ENCODE assay signal across 35 mouse cellular contexts in the genomic region with DNA sequence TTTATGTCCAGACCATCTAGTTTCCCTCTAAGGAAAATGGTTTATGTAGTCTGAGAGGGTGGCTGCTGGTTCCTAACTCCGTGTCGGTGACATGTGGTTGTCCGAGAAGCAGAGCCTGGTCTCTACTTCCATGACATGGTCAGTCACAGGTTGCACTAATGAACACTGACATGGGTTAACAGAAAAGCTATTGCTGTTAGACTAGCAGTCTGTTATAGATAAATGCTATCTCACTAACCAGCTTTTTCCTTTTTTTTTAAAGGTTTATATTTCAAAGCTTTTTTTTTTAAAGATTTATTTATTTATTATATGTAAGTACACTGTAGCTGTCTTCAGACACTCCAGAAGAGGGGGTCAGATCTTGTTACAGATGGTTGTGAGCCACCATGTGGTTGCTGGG.
"Had no signal": no experiment of that assay in that cellular context is flagged by ENCODE, and none has a peak within 500 bp of the region (broad histone marks: within the 10 kb centered on the region; RNA-seq: fewer than 3 reads in every experiment).

No protein-coding gene starts in this region.

- H3K9me3 ChIP-seq: heart, embryonic 10.5 days; heart, embryonic 12.5 days; heart, embryonic 13.5 days; heart, embryonic 15.5 days; hindbrain, embryonic 10.5 days; hindbrain, embryonic 12.5 days; hindbrain, embryonic 13.5 days; hindbrain, embryonic 15.5 days; intestine, embryonic 15.5 days; kidney, embryonic 15.5 days had no signal

- DNase-seq: heart, postnatal 10 days; heart, postnatal 14 days; heart, postnatal 36 days; heart, postnatal 4 days; kidney, adult 11 months; kidney, adult 18-20 months; kidney, adult 2 months; kidney, adult 8-10 months; kidney, adult 9 months; kidney, postnatal 14 days; kidney, postnatal 25 days; kidney, postnatal 36 days; kidney, postnatal 4 days; layer of hippocampus, adult 9-11 months; layer of hippocampus, postnatal 36 days had no signal

- H3K27me3 ChIP-seq: heart, embryonic 12.5 days; heart, embryonic 13.5 days; heart, embryonic 15.5 days; hindbrain, embryonic 12.5 days; hindbrain, embryonic 13.5 days; hindbrain, embryonic 15.5 days; intestine, embryonic 15.5 days; kidney, embryonic 15.5 days had no signal

- H3K4me2 ChIP-seq: heart, embryonic 11.5 days; heart, embryonic 12.5 days; heart, embryonic 13.5 days; heart, embryonic 15.5 days; hindbrain, embryonic 12.5 days; hindbrain, embryonic 13.5 days; hindbrain, embryonic 14.5 days; hindbrain, embryonic 15.5 days; intestine, embryonic 15.5 days; kidney, embryonic 15.5 days had no signal

- H3K27ac ChIP-seq: heart, embryonic 10.5 days; heart, embryonic 13.5 days; heart, embryonic 15.5 days; hindbrain, embryonic 10.5 days; hindbrain, embryonic 12.5 days; hindbrain, embryonic 13.5 days; hindbrain, embryonic 14.5 days; hindbrain, embryonic 15.5 days; hindbrain, postnatal 0 days; intestine, embryonic 15.5 days; kidney, embryonic 15.5 days; kidney, postnatal 0 days; left cerebral cortex, adult 2 months had no signal

- H3K4me3 ChIP-seq: heart, embryonic 10.5 days; heart, embryonic 12.5 days; heart, embryonic 13.5 days; heart, embryonic 15.5 days; hindbrain, embryonic 10.5 days; hindbrain, embryonic 12.5 days; hindbrain, embryonic 13.5 days; hindbrain, embryonic 15.5 days; intestine, embryonic 15.5 days; kidney, embryonic 15.5 days; layer of hippocampus, adult 2 months; left cerebral cortex, adult 2 months had no signal

- H3K9ac ChIP-seq: heart, embryonic 12.5 days; heart, embryonic 13.5 days; heart, embryonic 15.5 days; hindbrain, embryonic 12.5 days; hindbrain, embryonic 13.5 days; hindbrain, embryonic 14.5 days; hindbrain, embryonic 15.5 days; intestine, embryonic 15.5 days; kidney, embryonic 15.5 days had no signal

- ATAC-seq: hindbrain, embryonic 16.5 days; hindbrain, postnatal 0 days; inflammation-experienced regulatory T-cells, adult 6 months; intestine, embryonic 15.5 days; intestine, embryonic 16.5 days; intestine, postnatal 0 days had no signal
